Mouse (Mus musculus): ENCODE measurements at regions not wholly inside any gene's neighbourhood (a gene's known extent, or its start where the extent isn't known, plus 50 kb on each side); places are given as distances from the start of the nearest gene placed in this dataset.

GRCm38 (mm10) chr13:110580570-110580969, 185.7 kb downstream of the Plk2 start:
- DNase-seq (ENCODE audit: low spot score): no peak

- no peak for DNase-seq (ENCODE audit: low spot score)
Measured at GRCm38 (mm10) chr13:110584765-110585164, 189.9 kb downstream of the Plk2 start.

GRCm38 (mm10) chr13:110594630-110595029, 199.8 kb downstream of the Plk2 start:
- DNase-seq (ENCODE audit: low spot score): no peak

- no peak for DNase-seq (ENCODE audit: low spot score)
Measured at GRCm38 (mm10) chr13:110599666-110600065, 204.8 kb downstream of the Plk2 start.

- DNase-seq (ENCODE audit: low spot score): no peak
Measured at GRCm38 (mm10) chr13:110600377-110600776, 205.5 kb downstream of the Plk2 start.

GRCm38 (mm10) chr13:110601352-110601751, 206.5 kb downstream of the Plk2 start:
- no peak for DNase-seq (ENCODE audit: low spot score)

- no peak for DNase-seq (ENCODE audit: low spot score)
Measured at GRCm38 (mm10) chr13:110601840-110602239, 207.0 kb downstream of the Plk2 start.

- DNase-seq (ENCODE audit: low spot score): no peak
Measured at GRCm38 (mm10) chr13:110602894-110603293, 208.0 kb downstream of the Plk2 start.

GRCm38 (mm10) chr13:110619010-110619409, 224.2 kb downstream of the Plk2 start:
- DNase-seq (ENCODE audit: low spot score): no peak

- DNase-seq (ENCODE audit: low spot score): no peak
Measured at GRCm38 (mm10) chr13:110627136-110627535, 232.3 kb downstream of the Plk2 start.

GRCm38 (mm10) chr13:110627732-110628131, 232.9 kb downstream of the Plk2 start:
- DNase-seq (ENCODE audit: low spot score): peak; percentile 2

- DNase-seq (ENCODE audit: low spot score): no peak
Measured at GRCm38 (mm10) chr13:110628201-110628600, 233.4 kb downstream of the Plk2 start.

GRCm38 (mm10) chr13:110633261-110633781, 238.5 kb downstream of the Plk2 start:
- DNase-seq (ENCODE audit: low spot score): no peak

GRCm38 (mm10) chr13:110633899-110634298, 239.1 kb downstream of the Plk2 start:
- DNase-seq (ENCODE audit: low spot score): no peak

- no peak for DNase-seq (ENCODE audit: low spot score)
Measured at GRCm38 (mm10) chr13:110642792-110643191, 247.9 kb downstream of the Plk2 start.

- DNase-seq (ENCODE audit: low spot score): no peak
Measured at GRCm38 (mm10) chr13:110643198-110643896, 248.5 kb downstream of the Plk2 start.

GRCm38 (mm10) chr13:110643897-110644213, 249.0 kb downstream of the Plk2 start:
- DNase-seq (ENCODE audit: low spot score): no peak

GRCm38 (mm10) chr13:110649378-110649777, 254.5 kb downstream of the Plk2 start:
- no peak for DNase-seq (ENCODE audit: low spot score)

GRCm38 (mm10) chr13:110649870-110650497, 255.1 kb downstream of the Plk2 start:
- DNase-seq (ENCODE audit: low spot score): no peak

- DNase-seq (ENCODE audit: low spot score): no peak
Measured at GRCm38 (mm10) chr13:110652201-110652600, 257.4 kb downstream of the Plk2 start.

GRCm38 (mm10) chr13:110665073-110665800, 270.4 kb downstream of the Plk2 start:
- no peak for DNase-seq (ENCODE audit: low spot score)

- DNase-seq (ENCODE audit: low spot score): no peak
Measured at GRCm38 (mm10) chr13:110667276-110667956, 272.6 kb downstream of the Plk2 start.
